Mouse (Mus musculus): ENCODE measurements around the gene Tcf3.

DNA sequence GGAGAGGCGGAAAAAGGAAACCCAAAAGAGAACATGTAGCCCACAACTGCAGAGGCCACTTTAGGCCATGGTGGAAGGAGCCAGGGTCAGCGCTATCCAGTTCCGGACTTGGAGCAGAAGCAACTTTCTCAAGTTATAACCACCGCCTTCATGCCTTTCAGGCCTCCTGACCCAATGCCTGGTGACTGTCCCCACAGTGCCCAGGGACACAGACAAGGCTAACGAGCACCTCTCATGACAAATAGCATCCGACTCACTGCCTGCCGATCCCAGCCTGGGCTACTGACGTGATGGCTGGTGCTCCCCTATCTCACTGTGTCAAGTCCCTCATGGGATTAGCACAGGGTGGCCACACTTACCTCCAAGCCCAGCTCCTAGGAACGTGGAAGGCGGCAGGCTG, 12.7 kb downstream of the Tcf3 start:
- TF ChIP-seq NRF1 (IDR thresholded peaks at IDR 0.05; ENCODE audit: insufficient read depth, low read depth, low read length, poor library complexity, severe bottlenecking) (no peak), MYC (IDR thresholded peaks at IDR 0.05; ENCODE audit: low read depth, low read length) (no peak), CTCF (IDR thresholded peaks at IDR 0.05 in 2 of 3, conservative IDR thresholded peaks at IDR 0.05 in 1 of 3; ENCODE audit: control insufficient read depth in 1 of 3, insufficient read depth in 1 of 3, low read depth in 2 of 3, low read length in 3 of 3, poor library complexity in 1 of 3, severe bottlenecking in 1 of 3) (no peak), POLR2AphosphoS2 (IDR thresholded peaks at IDR 0.05; ENCODE audit: low read length) (no peak), TAL1 (IDR thresholded peaks at IDR 0.05; ENCODE audit: low read length) (no peak), CHD1 (IDR thresholded peaks at IDR 0.05; ENCODE audit: low read depth, low read length) (no peak), MXI1 (IDR thresholded peaks at IDR 0.05; ENCODE audit: low read depth, low read length) (no peak), HCFC1 (IDR thresholded peaks at IDR 0.05; ENCODE audit: low read depth, low read length) (no peak), MAFK (IDR thresholded peaks at IDR 0.05; ENCODE audit: borderline replicate concordance, low read depth, low read length) (no peak), RAD21 (IDR thresholded peaks at IDR 0.05; ENCODE audit: low read depth, low read length) (no peak)
